Mouse (Mus musculus) MEL-GATA-1-ER (cell line): Measurements from ENCODE around the gene Nrgn.

ENCODE experiments used
- DNase-seq: peaks from one replicate; pipeline ENCODE4 v3.0.0-alpha.2; 2012; ENCODE audit warnings: low read depth; ENCODE audit errors: extremely low read depth

The Nrgn gene

GRCm38 (mm10) chr9:37554838-37555748 lies 2.4 kb upstream of the Nrgn start, which contains the start of gene Siae:
Gene Siae (plus strand): TSS chr9:37555698.
- DNase-seq = no peak

- peak; percentile 93 for DNase-seq
Measured at GRCm38 (mm10) chr9:37554279-37554678, 1.6 kb upstream of the Nrgn start.

- no peak for DNase-seq
Measured at GRCm38 (mm10) chr9:37551751-37552531, 763 bp downstream of the Nrgn start.

GRCm38 (mm10) chr9:37550435-37550834 lies 2.3 kb downstream of the Nrgn start:
- DNase-seq = no peak

- DNase-seq = no peak
Measured at GRCm38 (mm10) chr9:37546889-37547288, 5.8 kb downstream of the Nrgn start.

- no peak for DNase-seq
Measured at GRCm38 (mm10) chr9:37545847-37546452, 6.8 kb downstream of the Nrgn start.

- DNase-seq = no peak
Measured at GRCm38 (mm10) chr9:37545166-37545610, 7.5 kb downstream of the Nrgn start.

GRCm38 (mm10) chr9:37544447-37545165 lies 8.1 kb downstream of the Nrgn start:
- DNase-seq = no peak

- no peak for DNase-seq
Measured at GRCm38 (mm10) chr9:37543869-37544440, 8.7 kb downstream of the Nrgn start.

- DNase-seq = no peak
Measured at GRCm38 (mm10) chr9:37541851-37542642, 10.7 kb downstream of the Nrgn start.

GRCm38 (mm10) chr9:37540701-37541575 lies 11.8 kb downstream of the Nrgn start:
- no peak for DNase-seq

GRCm38 (mm10) chr9:37540226-37540625 lies 12.5 kb downstream of the Nrgn start:
- no peak for DNase-seq

- DNase-seq = no peak
Measured at GRCm38 (mm10) chr9:37539170-37540025, 13.3 kb downstream of the Nrgn start, which contains the start of gene Vsig2. Gene Vsig2 (plus strand): TSS chr9:37539255.

- no peak for DNase-seq
Measured at GRCm38 (mm10) chr9:37537658-37538250, 14.9 kb downstream of the Nrgn start.

GRCm38 (mm10) chr9:37536851-37537250 lies 15.9 kb downstream of the Nrgn start:
- DNase-seq = no peak

- no peak for DNase-seq
Measured at GRCm38 (mm10) chr9:37530888-37531705, 21.6 kb downstream of the Nrgn start.
